Mouse (Mus musculus) heart, postnatal 0 days (tissue): ENCODE measurements around the gene Hsdl1. TPM values are rescaled to one million over a fixed set of nuclear protein-coding genes. Genes with fewer than 3 reads are reported as not detected.

Experiments
- ATAC-seq: fragments of 200-750 bp; cut with Nextera tagmentation; 2 replicates; pipeline ENCODE4 v1.8.0; 2017; ENCODE audit warnings: low read depth, moderate number of reproducible peaks, moderate library complexity; ENCODE audit not compliant: insufficient read depth
- DNase-seq: peaks from one replicate; pipeline ENCODE4 v3.0.0-alpha.2; 2016; ENCODE audit warnings: low spot score
- H3K27ac ChIP-seq: fragments of 300-500 bp; sonication (generic); 2 replicates; pipeline ENCODE4 v1.5.1; 2014; ENCODE audit warnings: low read depth, mild to moderate bottlenecking
- H3K27me3 ChIP-seq: fragments of 300-500 bp; sonication (generic); 2 replicates; pipeline ENCODE4 v1.6.1; 2014; ENCODE audit warnings: low read length, mixed read lengths; ENCODE audit not compliant: control insufficient read depth, insufficient read depth
- H3K36me3 ChIP-seq: fragments of 300-500 bp; sonication (generic); replicated peaks from 2 replicates; pipeline ENCODE4 v1.6.1; 2014; ENCODE audit warnings: low read length, mixed read lengths; ENCODE audit not compliant: control insufficient read depth, insufficient read depth
- H3K4me1 ChIP-seq: fragments of 300-500 bp; sonication (generic); 2 replicates; pipeline ENCODE4 v1.6.1; 2014; ENCODE audit warnings: antibody characterized with exemption; ENCODE audit not compliant: control insufficient read depth, insufficient read depth
- H3K4me2 ChIP-seq: fragments of 300-500 bp; sonication (generic); 2 replicates; pipeline ENCODE4 v1.6.1; 2014; ENCODE audit warnings: low read depth, mild to moderate bottlenecking, low read length, moderate library complexity
- H3K4me3 ChIP-seq: fragments of 300-500 bp; sonication (generic); 2 replicates; pipeline ENCODE4 v1.5.1; 2014; ENCODE audit warnings: low read depth, low read length
- H3K9ac ChIP-seq: fragments of 300-500 bp; sonication (generic); replicated peaks from 2 replicates; pipeline ENCODE4 v1.6.1; 2014; ENCODE audit warnings: low read depth, low read length, mixed read lengths
- H3K9me3 ChIP-seq: fragments of 300-500 bp; sonication (generic); replicated peaks from 2 replicates; pipeline ENCODE4 v1.6.1; 2016; ENCODE audit warnings: low read length; ENCODE audit not compliant: control insufficient read depth
- CTCF ChIP-seq: IDR thresholded peaks from 2 replicates; pipeline ENCODE4 v1.5.1; 2016; ENCODE audit warnings: antibody characterized with exemption, control low read depth, low read depth
- EP300 ChIP-seq: IDR thresholded peaks from 2 replicates; pipeline ENCODE4 v1.6.1; 2016; ENCODE audit warnings: antibody characterized with exemption, low read depth
- WGBS: fragments of 180-500 bp; shearing (Covaris S2); extraction: QIAGEN DNeasy Blood & Tissue Kit; methylation state at CpG from one replicate; pipeline ENCODE4 v1.1.7; 2014; 5-methylcytosine and 5-hydroxymethylcytosine counted together
- polyA plus RNA-seq: library from polyadenylated mRNA; unstranded; fragments of >200 nt; fragmentation: Nextera tagmentation; extraction: Ambion mirVana; gene quantifications from 2 replicates; pipeline ENCODE4 v1.2.1, GENCODE M21; 2015
- total RNA-seq: library from RNA; depleted of rRNA; stranded (reverse); fragments of >200 nt; gene quantifications from 2 replicates; pipeline ENCODE4 v1.2.3, GENCODE M21; 2014; ENCODE audit warnings: low replicate concordance

Hsdl1 gene
- total and polyA plus RNA-seq, 2 experiments from 2014 or later, result 20.6 to 36.3 TPM

GRCm38 (mm10) chr8:119557821-119558602, 17.0 kb downstream of the Hsdl1 start:
- Histone ChIP-seq H3K9ac (peak overlapping the region; percentile 91), H3K4me2 (peak overlapping the region; percentile 94)
- peak; percentile 73 for DNase-seq

GRCm38 (mm10) chr8:119557132-119557531, 17.9 kb downstream of the Hsdl1 start:
- H3K9ac ChIP-seq, result peak overlapping the region; percentile 91
- WGBS, result 62% methylated on average over 9 of the region's 9 CpGs
- H3K36me3 ChIP-seq, result peaks cover under 1% of the 10 kb centered on the region; the same call in 1 of the 2 replicates
- H3K27ac ChIP-seq, result no peak overlapping the region
- TF ChIP-seq CTCF (no peak), EP300 (no peak)
- H3K4me3 ChIP-seq, result peak overlapping the region; percentile 98; the same call in 1 of the 2 replicates
- peak overlapping the region; percentile 94 for H3K4me2 ChIP-seq
- no peak for ATAC-seq
- no peaks in the 10 kb centered on the region for H3K27me3 ChIP-seq
- peaks cover 6% of the 10 kb centered on the region for H3K4me1 ChIP-seq
- no peak for DNase-seq
- no peaks in the 10 kb centered on the region for H3K9me3 ChIP-seq

More at GRCm38 (mm10) chr8:119557821-119558602, 17.0 kb downstream of the Hsdl1 start:
- no peaks in the 10 kb centered on the region for H3K27me3 ChIP-seq
- under 1% methylated on average over 54 of the region's 55 CpGs for WGBS
- peaks cover 6% of the 10 kb centered on the region for H3K4me1 ChIP-seq
- H3K9me3 ChIP-seq, result no peaks in the 10 kb centered on the region
- peaks cover 10% of the 10 kb centered on the region for H3K36me3 ChIP-seq
- peak overlapping the region; percentile 98 for H3K4me3 ChIP-seq
- peak overlapping the region; percentile 94 for H3K27ac ChIP-seq
- TF ChIP-seq EP300, result no peak
- TF ChIP-seq CTCF, result no peak
- peak; percentile 93 for ATAC-seq

GRCm38 (mm10) chr8:119555861-119556260, 19.1 kb downstream of the Hsdl1 start:
- DNase-seq, result no peak

DNA sequence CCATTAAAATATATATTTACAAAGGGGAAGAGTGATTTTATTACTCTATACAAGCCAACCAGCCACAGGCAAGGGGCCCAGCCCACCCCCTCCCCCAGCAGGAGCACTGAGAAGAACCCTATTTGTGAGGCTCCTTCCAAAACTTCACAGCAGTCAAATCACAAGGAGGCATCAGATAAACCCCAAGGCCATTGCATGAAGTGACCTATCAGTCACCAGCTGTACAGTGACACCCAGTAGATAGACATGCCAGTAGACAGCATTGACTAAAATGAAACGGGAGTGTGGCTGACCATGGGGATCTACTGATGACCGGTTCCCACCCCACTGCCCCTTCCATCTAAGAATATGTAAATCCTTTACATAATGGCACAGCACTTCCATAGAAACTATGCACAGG, 22.0 kb downstream of the Hsdl1 start:
- Histone ChIP-seq H3K9me3 (no peaks in the 10 kb centered on the region), H3K36me3 (no peaks in the 10 kb centered on the region; the same call in 1 of the 2 replicates), H3K4me2 (no peak overlapping the region), H3K27me3 (no peaks in the 10 kb centered on the region), H3K4me3 (no peak overlapping the region), H3K4me1 (peaks cover 10% of the 10 kb centered on the region), H3K27ac (no peak overlapping the region), H3K9ac (0 out of 2 replicates have a peak overlapping the region, but pooled peaks have one; percentile 16)
- WGBS, result 54% methylated on average over 2 of the region's 2 CpGs
- ATAC-seq (no peak), DNase-seq (no peak)
- TF ChIP-seq EP300 (no peak), CTCF (no peak)

More at GRCm38 (mm10) chr8:119555861-119556260, 19.1 kb downstream of the Hsdl1 start:
- H3K4me1 ChIP-seq, result peaks cover 10% of the 10 kb centered on the region
- H3K4me2 ChIP-seq, result no peak overlapping the region
- H3K27me3 ChIP-seq, result no peaks in the 10 kb centered on the region
- no peak overlapping the region for H3K4me3 ChIP-seq
- H3K9me3 ChIP-seq, result no peaks in the 10 kb centered on the region
- no peak overlapping the region for H3K27ac ChIP-seq
- ATAC-seq, result no peak
- H3K9ac ChIP-seq, result no peak overlapping the region
- TF ChIP-seq CTCF (no peak), EP300 (no peak)
- no peaks in the 10 kb centered on the region for H3K36me3 ChIP-seq
- 79% methylated on average over 6 of the region's 6 CpGs for WGBS

DNA sequence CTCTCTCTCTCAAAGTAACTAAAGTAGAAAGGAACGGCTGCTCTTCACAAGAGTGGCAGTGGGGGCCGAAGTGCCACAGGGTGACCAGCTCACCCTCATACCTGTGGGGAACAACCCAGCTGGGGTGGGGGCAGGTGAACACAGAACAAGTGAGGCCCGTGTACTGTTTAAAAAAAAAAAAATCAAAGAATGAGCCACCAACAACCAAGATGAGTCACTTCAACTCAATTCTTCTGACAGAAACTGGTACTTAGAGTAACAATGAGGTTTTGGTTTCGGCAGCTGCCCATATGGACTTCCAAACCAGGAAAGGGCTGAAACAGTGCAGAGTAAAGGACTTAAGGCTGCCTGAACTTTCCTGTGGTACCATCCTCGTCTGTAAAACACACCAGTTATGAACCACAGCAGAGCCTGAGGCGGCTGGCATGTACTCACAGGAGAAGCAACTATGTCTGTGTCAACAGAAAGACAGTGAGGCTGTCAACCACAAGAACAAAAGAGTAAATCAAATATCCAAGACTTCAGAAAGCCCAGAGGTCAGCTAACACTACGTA, 26.3 kb downstream of the Hsdl1 start:
- H3K4me3 ChIP-seq, result no peak overlapping the region
- no peak overlapping the region for H3K27ac ChIP-seq
- 0 out of 2 replicates have a peak, but pooled peaks cover 4% of the 10 kb centered on the region for H3K4me1 ChIP-seq
- 72% methylated on average over 7 of the region's 7 CpGs for WGBS
- H3K9me3 ChIP-seq, result no peaks in the 10 kb centered on the region
- H3K4me2 ChIP-seq, result no peak overlapping the region
- ATAC-seq (no peak), DNase-seq (no peak)
- TF ChIP-seq EP300, result no peak
- no peak for TF ChIP-seq CTCF
- H3K36me3 ChIP-seq, result peaks cover 39% of the 10 kb centered on the region
- no peak overlapping the region for H3K9ac ChIP-seq
- H3K27me3 ChIP-seq, result no peaks in the 10 kb centered on the region
